Mouse (Mus musculus): Measurements from ENCODE around the gene Gm4737. TPM values are rescaled to one million over a fixed set of nuclear protein-coding genes. Genes with fewer than 3 reads are reported as not detected.

The Gm4737 gene
- total RNA-seq (2023): 6.0 and 12.3 TPM in 2 replicates

DNA sequence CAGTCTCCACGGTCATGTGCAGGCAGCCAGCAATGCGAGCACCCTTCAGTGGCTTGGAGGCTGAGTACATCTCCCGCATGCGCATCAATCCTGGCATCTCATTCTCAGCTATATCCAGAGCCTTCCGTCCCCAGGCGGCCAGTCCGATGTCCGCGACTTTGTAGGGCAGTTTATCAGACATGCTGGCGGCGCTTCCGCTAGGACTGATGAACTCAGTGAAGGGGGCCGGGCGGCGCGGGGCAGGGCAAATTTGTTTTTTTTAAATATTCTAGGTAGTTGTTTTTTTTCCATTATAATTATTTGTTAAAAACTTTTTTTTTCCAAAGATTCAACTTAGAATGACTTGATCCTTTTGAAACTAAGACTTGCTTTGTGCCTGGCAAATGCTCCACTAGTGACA, at the start of gene Gm4737:
Gene Gm4737 (minus strand): TSS at position 246 of the 400 bp plus-strand sequence.

GRCm38 (mm10) chr16:46120020-46120419, 34.9 kb downstream of the Gm4737 start, which contains the start of gene Cd96:
TSS of gene Cd96 (minus strand) at chr16:46120251.

Other genes with a start within 250 kb of the Gm4737 start
- gene Phldb2, start 201.5 kb downstream of the Gm4737 start, total RNA-seq (2023): 3.1 and 3.5 TPM in 2 replicates
- 0.64 and 1.3 TPM in 2 replicates for gene Plcxd2, start 144.9 kb downstream of the Gm4737 start, total RNA-seq (2023)
- gene Cd96, start 34.8 kb downstream of the Gm4737 start, total RNA-seq (2023): 0.18 TPM in 1 of 2 replicates, not detected in the other

Data from neutrophil, adult 65 days (primary cell).